Mouse (Mus musculus) stomach, embryonic 14.5 days (tissue): ENCODE results near the gene Ifit2. TPM values are rescaled to one million over a fixed set of nuclear protein-coding genes. Genes with fewer than 3 reads are reported as not detected.
"Not testable (repeated sequence)": the region's sequence is repeated elsewhere in the genome, so short reads cannot be mapped to it uniquely, and the experiment has no call there.

Source experiments
- ATAC-seq: fragments of 200-750 bp; cut with Nextera tagmentation; 2 replicates; pipeline ENCODE4 v1.8.0; 2017; ENCODE audit warnings: low read depth, moderate TSS enrichment; ENCODE audit not compliant: insufficient number of reproducible peaks, insufficient read depth, low FRiP score
- H3K27ac ChIP-seq: fragments of 300-500 bp; sonication (generic); 2 replicates; pipeline ENCODE4 v1.5.1; 2014; ENCODE audit warnings: mild to moderate bottlenecking, low read length, moderate library complexity, mixed read lengths
- H3K27me3 ChIP-seq: fragments of 300-500 bp; sonication (generic); 2 replicates; pipeline ENCODE4 v1.6.1; 2014; ENCODE audit warnings: low read length, control low read depth, mixed read lengths; ENCODE audit not compliant: control insufficient read depth, insufficient read depth
- H3K36me3 ChIP-seq: fragments of 300-500 bp; sonication (generic); 2 replicates; pipeline ENCODE4 v1.6.1; 2014; ENCODE audit warnings: mild to moderate bottlenecking, control low read depth, low read length, moderate library complexity, mixed read lengths; ENCODE audit not compliant: control insufficient read depth, insufficient read depth
- H3K4me1 ChIP-seq: fragments of 300-500 bp; sonication (generic); 2 replicates; pipeline ENCODE4 v1.6.1; 2014; ENCODE audit warnings: low read length, control low read depth, mixed read lengths; ENCODE audit not compliant: control insufficient read depth, insufficient read depth
- H3K4me2 ChIP-seq: fragments of 300-500 bp; sonication (generic); replicated peaks from 2 replicates; pipeline ENCODE4 v1.6.1; 2014; ENCODE audit warnings: low read depth, low read length, control low read depth
- H3K4me3 ChIP-seq: fragments of 300-500 bp; sonication (generic); 2 replicates; pipeline ENCODE4 v1.5.1; 2014; ENCODE audit warnings: low read depth, low read length, control low read depth
- H3K9ac ChIP-seq: fragments of 300-500 bp; sonication (generic); replicated peaks from 2 replicates; pipeline ENCODE4 v1.6.1; 2014; ENCODE audit warnings: low read depth, mild to moderate bottlenecking, control low read depth, low read length, moderate library complexity, mixed read lengths
- H3K9me3 ChIP-seq: fragments of 300-500 bp; sonication (generic); 2 replicates; pipeline ENCODE4 v1.6.1; 2016; ENCODE audit warnings: low read depth, low read length, control low read depth; ENCODE audit not compliant: control insufficient read depth
- WGBS: fragments of 180-500 bp; shearing (Covaris S2); extraction: QIAGEN DNeasy Blood & Tissue Kit; methylation state at CpG from one replicate; pipeline ENCODE4 v1.1.7; 2014; 5-methylcytosine and 5-hydroxymethylcytosine counted together
- polyA plus RNA-seq: library from polyadenylated mRNA; unstranded; fragments of >200 nt; fragmentation: Nextera tagmentation; extraction: Ambion mirVana; gene quantifications from 2 replicates; pipeline ENCODE4 v1.2.1, GENCODE M21; 2014

Gene Ifit2
- polyA plus RNA-seq, 1 experiment from 2014 or later = 6.5 TPM

DNA sequence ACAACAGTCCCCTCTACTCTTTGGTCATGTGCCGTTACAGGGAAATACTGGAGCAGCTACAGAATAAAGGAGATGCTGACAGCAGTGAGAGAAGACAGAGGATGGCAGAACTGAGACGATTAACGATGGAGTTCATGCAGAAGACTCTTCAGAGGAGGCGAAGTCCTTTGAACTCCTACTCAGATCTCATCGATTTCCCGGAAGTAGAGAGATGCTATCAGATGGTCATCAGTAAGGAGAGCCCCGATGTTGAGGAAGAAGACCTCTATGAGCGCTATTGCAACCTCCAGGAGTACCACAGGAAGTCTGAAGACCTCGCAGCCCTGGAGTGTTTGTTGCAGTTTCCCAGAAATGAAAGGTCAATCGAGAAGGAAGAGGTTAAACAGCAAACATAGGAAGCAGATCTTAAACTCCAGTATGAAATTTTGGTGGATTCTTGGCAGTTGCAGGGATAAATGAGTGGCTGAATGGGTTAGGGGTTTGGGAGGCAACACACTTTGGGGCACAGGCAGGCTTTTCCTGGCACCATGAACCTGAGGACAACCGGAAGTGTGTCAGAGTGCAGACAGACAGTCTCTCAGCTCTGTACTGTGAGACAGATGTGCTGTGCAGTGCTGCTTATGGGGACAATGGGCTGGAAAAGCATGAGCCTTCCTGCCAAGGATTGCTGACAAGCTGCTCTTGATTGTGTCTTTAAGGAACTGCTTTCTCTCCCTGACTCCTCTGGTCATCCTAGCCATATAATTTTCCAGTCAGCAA is 61.9 kb downstream of the Ifit2 start:
- not testable (repeated sequence) for H3K9me3 ChIP-seq, ATAC-seq, H3K4me1 ChIP-seq, H3K9ac ChIP-seq, H3K4me2 ChIP-seq, H3K4me3 ChIP-seq, H3K36me3 ChIP-seq, H3K27me3 ChIP-seq, H3K27ac ChIP-seq
- 78% methylated on average over 4 of the region's 11 CpGs for WGBS

DNA sequence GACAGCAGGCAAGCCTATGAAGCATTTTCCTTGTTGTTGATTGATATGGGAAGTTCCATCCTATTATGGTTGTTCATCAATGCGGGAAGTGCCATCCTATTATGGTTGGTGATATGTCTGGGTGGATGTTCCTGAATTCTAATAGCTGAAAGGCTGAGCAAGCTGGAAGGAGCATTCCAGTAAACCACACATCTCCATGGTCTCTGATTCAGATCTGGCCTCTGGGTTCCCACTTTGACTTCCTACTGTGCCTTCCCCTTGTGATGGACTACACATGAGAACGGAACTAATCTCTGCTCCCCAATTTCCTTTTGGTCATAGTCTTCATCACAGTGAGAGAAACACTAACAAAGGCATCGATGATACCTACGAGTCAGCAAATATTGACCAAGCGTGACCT is 70.4 kb downstream of the Ifit2 start:
- ATAC-seq = no peak
- Histone ChIP-seq H3K9ac (no peak overlapping the region), H3K4me2 (no peak overlapping the region), H3K9me3 (no peaks in the 10 kb centered on the region), H3K27me3 (no peaks in the 10 kb centered on the region), H3K4me1 (no peaks in the 10 kb centered on the region), H3K36me3 (no peaks in the 10 kb centered on the region), H3K27ac (no peak overlapping the region), H3K4me3 (no peak overlapping the region)
- WGBS = 83% methylated on average over 5 of the region's 5 CpGs

DNA sequence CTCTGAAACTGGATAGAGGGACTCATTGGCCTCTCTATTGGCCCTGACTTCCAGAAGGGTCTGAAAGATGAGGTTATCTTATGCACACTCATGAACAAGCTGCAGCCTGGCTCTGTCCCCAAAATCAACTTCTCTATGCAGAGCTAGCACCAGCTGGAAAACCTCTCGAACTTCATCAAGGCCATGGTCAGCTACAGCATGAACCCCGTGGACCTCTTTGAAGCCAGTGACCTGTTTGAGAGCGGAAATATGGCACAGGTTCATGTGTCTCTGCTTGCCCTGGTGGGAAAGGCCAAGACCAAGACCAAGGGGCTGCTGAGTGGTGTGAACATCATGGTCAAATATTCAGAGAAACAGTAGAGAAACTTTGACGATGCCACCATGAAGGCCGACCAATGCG is 73.3 kb downstream of the Ifit2 start:
- H3K9me3 ChIP-seq = no peaks in the 10 kb centered on the region
- ATAC-seq = no peak
- H3K27ac ChIP-seq = no peak overlapping the region
- H3K36me3 ChIP-seq = no peaks in the 10 kb centered on the region
- H3K4me1 ChIP-seq = no peaks in the 10 kb centered on the region
- no peak overlapping the region for H3K4me2 ChIP-seq
- H3K27me3 ChIP-seq = no peaks in the 10 kb centered on the region
- WGBS = 90% methylated on average over 6 of the region's 6 CpGs
- no peak overlapping the region for H3K9ac ChIP-seq
- H3K4me3 ChIP-seq = no peak overlapping the region

DNA sequence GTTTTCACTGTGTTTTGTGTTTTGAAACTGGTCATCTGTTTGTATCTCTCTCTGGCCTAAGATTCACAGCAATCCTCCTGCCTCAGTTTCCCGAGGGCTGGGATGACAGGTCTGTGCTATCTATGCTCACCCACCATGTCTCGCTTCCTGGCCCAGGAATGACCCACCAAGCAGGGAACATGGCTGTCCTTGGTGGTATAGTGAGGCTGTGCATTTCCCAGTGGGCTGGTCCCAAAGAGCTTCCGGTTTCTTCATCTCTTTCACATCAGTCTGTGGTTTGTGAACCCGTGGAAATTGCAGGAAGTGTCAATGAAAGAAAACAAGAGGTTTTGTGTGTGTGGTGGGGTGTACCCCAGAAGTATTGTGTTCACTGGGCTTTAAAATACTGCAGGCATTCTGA is 74.2 kb downstream of the Ifit2 start:
- WGBS = 81% methylated on average over 4 of the region's 4 CpGs
- no peak overlapping the region for H3K27ac ChIP-seq
- H3K9ac ChIP-seq = no peak overlapping the region

More for the DNA sequence above, 74.2 kb downstream of the Ifit2 start:
- ATAC-seq = no peak
- Histone ChIP-seq H3K4me3 (no peak overlapping the region), H3K4me1 (no peaks in the 10 kb centered on the region), H3K9me3 (no peaks in the 10 kb centered on the region), H3K27me3 (no peaks in the 10 kb centered on the region), H3K4me2 (no peak overlapping the region), H3K36me3 (no peaks in the 10 kb centered on the region)

Other genes with a start within 250 kb of the Ifit2 start
- gene Ch25h, start 75.5 kb upstream of the Ifit2 start, polyA plus RNA-seq = 1.7 and 2.8 TPM in 2 replicates
- gene Lipa, start 23.2 kb upstream of the Ifit2 start, polyA plus RNA-seq = 35.3 and 36.4 TPM in 2 replicates
- gene Ifit3, start 32.8 kb downstream of the Ifit2 start, polyA plus RNA-seq = 0.53 and 0.78 TPM in 2 replicates
- gene Ifit1bl1, start 51.3 kb downstream of the Ifit2 start, polyA plus RNA-seq = 0.18 TPM in 1 of 2 replicates, not detected in the other
- gene Ifit3b, start 57.3 kb downstream of the Ifit2 start, polyA plus RNA-seq = 0.36 TPM in 1 of 2 replicates, not detected in the other
- not detected in 2 replicates for gene Ifit1bl2, start 90.0 kb downstream of the Ifit2 start, polyA plus RNA-seq
- gene Ifit1, start 90.2 kb downstream of the Ifit2 start, polyA plus RNA-seq = 0.28 and 0.54 TPM in 2 replicates
- 2.7 and 4.1 TPM in 2 replicates for gene Slc16a12, start 196.6 kb downstream of the Ifit2 start, polyA plus RNA-seq